25 mouse cellular contexts compared by ENCODE assay signal in genomic region chr17:32889611-32890010, GRCm38 (mm10). TPM values are rescaled to one million over a fixed set of nuclear protein-coding genes. Genes with fewer than 3 reads are reported as not detected.
DNase-seq lines count a peak whose midpoint lies in the region; ATAC-seq and TF ChIP-seq lines count a peak whose summit lies in the region.
"Had no signal": no experiment of that assay in that cellular context is flagged by ENCODE, and none has a peak within 500 bp of the region (broad histone marks: within the 10 kb centered on the region; RNA-seq: fewer than 3 reads in every experiment).

No protein-coding gene starts in this region.

- H3K4me2 ChIP-seq in hindbrain, embryonic 13.5 days, result peak overlapping the region; percentile 79; the same call in 1 of the 2 replicates
- no peak overlapping the region for H3K4me2 ChIP-seq in hindbrain, postnatal 0 days (ENCODE audit: low read depth, low read length)
- peak overlapping the region; percentile 81 for H3K4me2 ChIP-seq in midbrain, embryonic 13.5 days (replicated peaks)
- no peak overlapping the region for H3K4me2 ChIP-seq in midbrain, embryonic 11.5 days
- no peak overlapping the region for H3K4me2 ChIP-seq in embryonic facial prominence, embryonic 14.5 days (ENCODE audit: low read depth, low read length)

- 93% methylated on average over 6 of the region's 6 CpGs for WGBS in hindbrain, embryonic 13.5 days
- WGBS in hindbrain, postnatal 0 days, result 92% methylated on average over 6 of the region's 6 CpGs
- WGBS in midbrain, embryonic 13.5 days, result 90% methylated on average over 6 of the region's 6 CpGs
- 97% methylated on average over 6 of the region's 6 CpGs for WGBS in midbrain, embryonic 11.5 days
- WGBS in embryonic facial prominence, embryonic 14.5 days, result 94% methylated on average over 6 of the region's 6 CpGs

- H3K4me1 ChIP-seq in hindbrain, embryonic 13.5 days (replicated peaks), result peaks cover 22% of the 10 kb centered on the region
- H3K4me1 ChIP-seq in hindbrain, postnatal 0 days (ENCODE audit: insufficient read depth, low read length), result peaks cover 13% of the 10 kb centered on the region
- H3K4me1 ChIP-seq in midbrain, embryonic 13.5 days (replicated peaks), result peaks cover 20% of the 10 kb centered on the region
- H3K4me1 ChIP-seq in midbrain, embryonic 11.5 days (ENCODE audit: control insufficient read depth, insufficient read depth, low read length), result peaks cover 7% of the 10 kb centered on the region
- H3K4me1 ChIP-seq in embryonic facial prominence, embryonic 14.5 days (ENCODE audit: control insufficient read depth, insufficient read depth, low read length), result peaks cover 12% of the 10 kb centered on the region

- H3K9ac ChIP-seq in hindbrain, embryonic 13.5 days, result no peak overlapping the region
- no peak overlapping the region for H3K9ac ChIP-seq in hindbrain, postnatal 0 days (replicated peaks; ENCODE audit: low read length)
- H3K9ac ChIP-seq in midbrain, embryonic 13.5 days (replicated peaks), result no peak overlapping the region
- no peak overlapping the region for H3K9ac ChIP-seq in midbrain, embryonic 11.5 days (ENCODE audit: low read length)
- 0 out of 2 replicates have a peak overlapping the region, but pooled peaks have one; percentile 87 for H3K9ac ChIP-seq in embryonic facial prominence, embryonic 14.5 days (ENCODE audit: low read depth, low read length)
- H3K9ac ChIP-seq: liver, embryonic 14.5 days had no signal

- no peaks in the 10 kb centered on the region for H3K27me3 ChIP-seq in hindbrain, embryonic 13.5 days
- no peaks in the 10 kb centered on the region for H3K27me3 ChIP-seq in hindbrain, postnatal 0 days (ENCODE audit: insufficient read depth, low read length)
- H3K27me3 ChIP-seq in midbrain, embryonic 13.5 days, result no peaks in the 10 kb centered on the region
- no peaks in the 10 kb centered on the region for H3K27me3 ChIP-seq in midbrain, embryonic 11.5 days (ENCODE audit: control insufficient read depth, insufficient read depth, low read length)
- H3K27me3 ChIP-seq in embryonic facial prominence, embryonic 14.5 days (replicated peaks; ENCODE audit: control insufficient read depth, insufficient read depth, low read length), result no peaks in the 10 kb centered on the region
- H3K27me3 ChIP-seq: embryonic facial prominence, embryonic 12.5 days; forebrain, embryonic 15.5 days; lung, embryonic 15.5 days had no signal

- H3K4me3 ChIP-seq in hindbrain, embryonic 13.5 days, result no peak overlapping the region
- H3K4me3 ChIP-seq in hindbrain, postnatal 0 days (ENCODE audit: low read length), result no peak overlapping the region
- H3K4me3 ChIP-seq in midbrain, embryonic 13.5 days (replicated peaks), result peak overlapping the region; percentile 67; the same call in 1 of the 2 replicates
- no peak overlapping the region for H3K4me3 ChIP-seq in midbrain, embryonic 11.5 days (ENCODE audit: low read depth, low read length)
- no peak overlapping the region for H3K4me3 ChIP-seq in embryonic facial prominence, embryonic 14.5 days (ENCODE audit: low read depth, low read length)
- H3K4me3 ChIP-seq: megakaryocyte, embryonic 14.5 days had no signal

- peaks cover 10% of the 10 kb centered on the region for H3K36me3 ChIP-seq in hindbrain, embryonic 13.5 days
- H3K36me3 ChIP-seq in hindbrain, postnatal 0 days (ENCODE audit: insufficient read depth, low read length), result no peaks in the 10 kb centered on the region
- peaks cover 8% of the 10 kb centered on the region; the same call in 1 of the 2 replicates for H3K36me3 ChIP-seq in midbrain, embryonic 13.5 days
- H3K36me3 ChIP-seq in midbrain, embryonic 11.5 days (ENCODE audit: control insufficient read depth, insufficient read depth, low read length), result peaks cover 3% of the 10 kb centered on the region; the same call in 1 of the 2 replicates
- peaks cover 13% of the 10 kb centered on the region; the same call in 1 of the 2 replicates for H3K36me3 ChIP-seq in embryonic facial prominence, embryonic 14.5 days (ENCODE audit: control insufficient read depth, insufficient read depth, low read length)
- H3K36me3 ChIP-seq: embryonic facial prominence, embryonic 12.5 days; forebrain, embryonic 15.5 days; lung, embryonic 15.5 days had no signal

- peak; percentile 40 for DNase-seq in adrenal gland, postnatal 14 days
- DNase-seq in adrenal gland, adult 18-20 months (ENCODE audit: low spot score in 2 of 2), result no peak
- no peak for DNase-seq in hindbrain, postnatal 0 days (ENCODE audit: low spot score)
- no peak for DNase-seq in midbrain, embryonic 11.5 days (ENCODE audit: low spot score, missing footprints)
- DNase-seq in embryonic facial prominence, embryonic 14.5 days (ENCODE audit: low spot score), result no peak
- no peak for DNase-seq in adipocyte (ENCODE audit: low spot score)
- DNase-seq: cerebellum, adult 11-12 months; cerebellum, postnatal 10 days; heart, postnatal 10 days; kidney, adult 8-10 months; kidney, postnatal 10 days; lung, postnatal 36 days; thymus, adult 18-20 months; thymus, postnatal 36 days had no signal

- no peak for ATAC-seq in hindbrain, embryonic 13.5 days (ENCODE audit: low FRiP score)
- ATAC-seq in hindbrain, postnatal 0 days, result no peak
- no peak for ATAC-seq in midbrain, embryonic 13.5 days
- ATAC-seq in midbrain, embryonic 11.5 days (ENCODE audit: low FRiP score), result no peak
- ATAC-seq in embryonic facial prominence, embryonic 14.5 days (ENCODE audit: low read depth), result no peak
- ATAC-seq: CD4-positive, CD25-positive, alpha-beta regulatory T cell, adult 4 months; forebrain, embryonic 15.5 days had no signal

- no peak overlapping the region for H3K27ac ChIP-seq in hindbrain, embryonic 13.5 days
- no peak overlapping the region for H3K27ac ChIP-seq in hindbrain, postnatal 0 days
- H3K27ac ChIP-seq in midbrain, embryonic 13.5 days, result no peak overlapping the region
- no peak overlapping the region for H3K27ac ChIP-seq in midbrain, embryonic 11.5 days (ENCODE audit: low read depth, low read length)
- no peak overlapping the region for H3K27ac ChIP-seq in embryonic facial prominence, embryonic 14.5 days (replicated peaks; ENCODE audit: low read depth, low read length)
- H3K27ac ChIP-seq: embryonic facial prominence, embryonic 12.5 days; forebrain, embryonic 15.5 days; liver, embryonic 14.5 days; lung, embryonic 15.5 days had no signal

- no peak for TF ChIP-seq CTCF in hindbrain, postnatal 0 days (IDR thresholded peaks at IDR 0.05; ENCODE audit: low read depth)

- no peaks in the 10 kb centered on the region for H3K9me3 ChIP-seq in hindbrain, embryonic 13.5 days
- no peaks in the 10 kb centered on the region for H3K9me3 ChIP-seq in hindbrain, postnatal 0 days (ENCODE audit: low read length)
- H3K9me3 ChIP-seq in midbrain, embryonic 13.5 days, result no peaks in the 10 kb centered on the region
- no peaks in the 10 kb centered on the region for H3K9me3 ChIP-seq in midbrain, embryonic 11.5 days (ENCODE audit: control insufficient read depth, low read length)
- no peaks in the 10 kb centered on the region for H3K9me3 ChIP-seq in embryonic facial prominence, embryonic 14.5 days (ENCODE audit: control insufficient read depth, low read length)
- H3K9me3 ChIP-seq: embryonic facial prominence, embryonic 12.5 days; forebrain, embryonic 15.5 days; lung, embryonic 15.5 days; megakaryocyte, embryonic 14.5 days had no signal

RNA-seq across cellular contexts. Expression of gene Zfp870, which starts 1.8 kb away (rescaled TPM):
- total RNA-seq in adrenal gland, postnatal 14 days (2021), result 7.8 and 11.3 TPM in 2 replicates
- total RNA-seq in adrenal gland, adult 18-20 months (2021), result 10 to 100 TPM in 1 of 2 experiments, 1 to 10 TPM in 1; 8.4 to 11.3 TPM
- polyA plus RNA-seq in hindbrain, embryonic 13.5 days (2015; fragmentation: Nextera tagmentation; extraction: Ambion mirVana), result 7.4 and 7.8 TPM in 2 replicates
- 5.9 and 6.4 TPM in 2 replicates for total RNA-seq in hindbrain, postnatal 0 days (2014; rRNA removed)
- 4.8 and 5.0 TPM in 2 replicates for polyA plus RNA-seq in hindbrain, postnatal 0 days (2015; fragmentation: Nextera tagmentation; extraction: Ambion mirVana)
- 8.7 and 10.3 TPM in 2 replicates for polyA plus RNA-seq in midbrain, embryonic 13.5 days (2015; fragmentation: Nextera tagmentation; extraction: Ambion mirVana)
- 9.7 and 11.0 TPM in 2 replicates for polyA plus RNA-seq in midbrain, embryonic 11.5 days (2014; fragmentation: Nextera tagmentation; extraction: Ambion mirVana)
- polyA plus RNA-seq in embryonic facial prominence, embryonic 14.5 days (2014; fragmentation: Nextera tagmentation; extraction: Ambion mirVana), result 8.7 and 8.9 TPM in 2 replicates

RNA-seq across cellular contexts. Expression of gene Cyp4f14, which starts 27.5 kb away (rescaled TPM):
- total RNA-seq in adrenal gland, postnatal 14 days (2021), result 2.0 and 10.2 TPM in 2 replicates
- total RNA-seq in adrenal gland, adult 18-20 months (2021), result 1 to 10 TPM; 6.8 to 9.7 TPM
- polyA plus RNA-seq in hindbrain, embryonic 13.5 days (2015; fragmentation: Nextera tagmentation; extraction: Ambion mirVana), result not detected in 2 replicates
- total RNA-seq in hindbrain, postnatal 0 days (2014; rRNA removed), result 0.78 and 1.3 TPM in 2 replicates
- polyA plus RNA-seq in hindbrain, postnatal 0 days (2015; fragmentation: Nextera tagmentation; extraction: Ambion mirVana), result 0.64 and 0.88 TPM in 2 replicates
- polyA plus RNA-seq in midbrain, embryonic 13.5 days (2015; fragmentation: Nextera tagmentation; extraction: Ambion mirVana), result not detected in 2 replicates
- polyA plus RNA-seq in midbrain, embryonic 11.5 days (2014; fragmentation: Nextera tagmentation; extraction: Ambion mirVana), result not detected in 2 replicates
- not detected in 2 replicates for polyA plus RNA-seq in embryonic facial prominence, embryonic 14.5 days (2014; fragmentation: Nextera tagmentation; extraction: Ambion mirVana)
- total RNA-seq: heart, postnatal 10 days had no signal
- polyA plus RNA-seq: CD4-positive, CD25-positive, alpha-beta regulatory T cell, adult 4 months; embryonic facial prominence, embryonic 12.5 days; heart, embryonic 11.5 days; hindbrain, embryonic 11.5 days; limb, embryonic 11.5 days; liver, embryonic 14.5 days; lung, embryonic 15.5 days had no signal

RNA-seq across cellular contexts. Expression of gene Cyp4f13, which starts 57.6 kb away (rescaled TPM):
- total RNA-seq in adrenal gland, postnatal 14 days (2021), result 46.2 and 51.9 TPM in 2 replicates
- total RNA-seq in adrenal gland, adult 18-20 months (2021), result 10 to 100 TPM; 49.7 to 67.3 TPM
- 9.5 and 10.9 TPM in 2 replicates for polyA plus RNA-seq in hindbrain, embryonic 13.5 days (2015; fragmentation: Nextera tagmentation; extraction: Ambion mirVana)
- total RNA-seq in hindbrain, postnatal 0 days (2014; rRNA removed), result 9.3 and 15.2 TPM in 2 replicates
- polyA plus RNA-seq in hindbrain, postnatal 0 days (2015; fragmentation: Nextera tagmentation; extraction: Ambion mirVana), result 11.1 and 16.0 TPM in 2 replicates
- polyA plus RNA-seq in midbrain, embryonic 13.5 days (2015; fragmentation: Nextera tagmentation; extraction: Ambion mirVana), result 6.0 and 9.9 TPM in 2 replicates
- polyA plus RNA-seq in midbrain, embryonic 11.5 days (2014; fragmentation: Nextera tagmentation; extraction: Ambion mirVana), result 2.0 and 2.2 TPM in 2 replicates
- polyA plus RNA-seq in embryonic facial prominence, embryonic 14.5 days (2014; fragmentation: Nextera tagmentation; extraction: Ambion mirVana), result 11.6 and 12.8 TPM in 2 replicates

RNA-seq across cellular contexts. Expression of gene Zfp799, which starts 59.5 kb away (rescaled TPM):
- 9.1 and 12.7 TPM in 2 replicates for total RNA-seq in adrenal gland, postnatal 14 days (2021)
- total RNA-seq in adrenal gland, adult 18-20 months (2021), result 10 to 100 TPM in 1 of 2 experiments, 1 to 10 TPM in 1; 6.9 to 10.2 TPM
- polyA plus RNA-seq in hindbrain, embryonic 13.5 days (2015; fragmentation: Nextera tagmentation; extraction: Ambion mirVana), result 20.1 and 22.2 TPM in 2 replicates
- 12.2 and 15.3 TPM in 2 replicates for total RNA-seq in hindbrain, postnatal 0 days (2014; rRNA removed)
- polyA plus RNA-seq in hindbrain, postnatal 0 days (2015; fragmentation: Nextera tagmentation; extraction: Ambion mirVana), result 12.4 and 14.8 TPM in 2 replicates
- 21.5 and 24.2 TPM in 2 replicates for polyA plus RNA-seq in midbrain, embryonic 13.5 days (2015; fragmentation: Nextera tagmentation; extraction: Ambion mirVana)
- polyA plus RNA-seq in midbrain, embryonic 11.5 days (2014; fragmentation: Nextera tagmentation; extraction: Ambion mirVana), result 18.6 and 19.3 TPM in 2 replicates
- polyA plus RNA-seq in embryonic facial prominence, embryonic 14.5 days (2014; fragmentation: Nextera tagmentation; extraction: Ambion mirVana), result 14.5 and 15.4 TPM in 2 replicates

Comparison
In these comparisons a context has a peak if more than half of its experiments do, and no peak if none do; other contexts are left out.
1. H3K4me2 ChIP-seq: peak in hindbrain, embryonic 13.5 days (single experiment) and midbrain, embryonic 13.5 days (single experiment); none in hindbrain, postnatal 0 days (single experiment), midbrain, embryonic 11.5 days (single experiment) and embryonic facial prominence, embryonic 14.5 days (single experiment).